Mouse (Mus musculus): ENCODE measurements at regions not wholly inside any gene's neighbourhood (a gene's known extent, or its start where the extent isn't known, plus 50 kb on each side); places are given as distances from the start of the nearest gene placed in this dataset.
"Not testable (repeated sequence)": the region's sequence is repeated elsewhere in the genome, so short reads cannot be mapped to it uniquely, and the experiment has no call there.

DNA sequence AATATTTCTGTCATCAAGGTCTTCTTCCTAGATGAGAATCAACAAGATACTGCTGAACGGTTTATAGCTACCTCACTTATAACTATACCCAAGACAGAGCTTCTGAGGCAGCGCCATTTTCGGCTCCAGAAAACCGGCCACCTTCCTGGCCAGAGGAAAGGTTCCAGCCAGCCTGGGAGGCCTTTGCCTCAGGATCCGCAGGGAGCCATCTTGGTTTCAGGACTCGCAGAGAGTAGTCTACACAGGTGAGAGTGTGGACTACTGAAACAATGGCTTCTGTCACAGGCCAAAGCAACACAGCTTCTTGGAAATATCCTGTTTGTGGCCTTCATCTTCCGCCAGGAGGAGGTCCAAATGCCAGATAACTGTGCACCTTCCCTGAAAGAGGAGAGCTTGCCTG, 447.5 kb downstream of the Kcnt2 start:
- Histone ChIP-seq H3K4me2 (ENCODE audit: low read depth, low read length) (no peak overlapping the region), H3K9ac (replicated peaks; ENCODE audit: low read depth, low read length) (no peak overlapping the region), H3K4me3 (ENCODE audit: low read depth, low read length) (no peak overlapping the region), H3K36me3 (ENCODE audit: control insufficient read depth, insufficient read depth, low read length) (no peaks in the 10 kb centered on the region), H3K9me3 (ENCODE audit: control insufficient read depth, low read length) (no peaks in the 10 kb centered on the region), H3K27ac (ENCODE audit: low read depth, low read length) (no peak overlapping the region), H3K4me1 (ENCODE audit: control insufficient read depth, insufficient read depth, low read length) (no peaks in the 10 kb centered on the region), H3K27me3 (ENCODE audit: control insufficient read depth, insufficient read depth, low read length) (no peaks in the 10 kb centered on the region)
- WGBS = 95% methylated on average over 7 of the region's 7 CpGs
- no peak for ATAC-seq (ENCODE audit: low read depth)

DNA sequence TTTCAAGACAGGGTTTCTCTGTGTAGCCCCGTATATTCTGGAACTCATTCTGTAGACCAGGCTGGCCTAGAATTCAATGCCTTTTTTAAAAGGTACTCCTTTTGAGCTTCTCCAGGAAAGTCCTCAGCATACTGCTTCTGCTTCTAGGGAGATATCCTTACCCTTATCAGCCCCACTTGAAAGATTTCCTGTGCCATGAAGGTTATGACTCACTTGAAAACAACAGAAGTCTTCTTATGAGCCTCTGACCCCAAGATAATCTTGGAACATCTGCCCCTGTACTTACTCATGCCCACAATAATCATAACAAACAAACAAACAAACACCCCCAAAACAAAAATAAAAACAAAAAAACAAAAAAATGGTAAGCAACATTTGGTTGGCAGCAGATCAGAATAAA, 484.2 kb downstream of the Kcnt2 start:
- Histone ChIP-seq H3K4me3 (ENCODE audit: low read depth, low read length) (no peak overlapping the region), H3K36me3 (ENCODE audit: control insufficient read depth, insufficient read depth, low read length) (no peaks in the 10 kb centered on the region), H3K27me3 (ENCODE audit: control insufficient read depth, insufficient read depth, low read length) (no peaks in the 10 kb centered on the region), H3K27ac (ENCODE audit: low read depth, low read length) (no peak overlapping the region), H3K9ac (replicated peaks; ENCODE audit: low read depth, low read length) (no peak overlapping the region), H3K4me2 (ENCODE audit: low read depth, low read length) (no peak overlapping the region), H3K9me3 (ENCODE audit: control insufficient read depth, low read length) (no peaks in the 10 kb centered on the region), H3K4me1 (ENCODE audit: control insufficient read depth, insufficient read depth, low read length) (no peaks in the 10 kb centered on the region)
- ATAC-seq (ENCODE audit: low read depth) = no peak
- 96% methylated on average over 1 of the region's 1 CpGs for WGBS

DNA sequence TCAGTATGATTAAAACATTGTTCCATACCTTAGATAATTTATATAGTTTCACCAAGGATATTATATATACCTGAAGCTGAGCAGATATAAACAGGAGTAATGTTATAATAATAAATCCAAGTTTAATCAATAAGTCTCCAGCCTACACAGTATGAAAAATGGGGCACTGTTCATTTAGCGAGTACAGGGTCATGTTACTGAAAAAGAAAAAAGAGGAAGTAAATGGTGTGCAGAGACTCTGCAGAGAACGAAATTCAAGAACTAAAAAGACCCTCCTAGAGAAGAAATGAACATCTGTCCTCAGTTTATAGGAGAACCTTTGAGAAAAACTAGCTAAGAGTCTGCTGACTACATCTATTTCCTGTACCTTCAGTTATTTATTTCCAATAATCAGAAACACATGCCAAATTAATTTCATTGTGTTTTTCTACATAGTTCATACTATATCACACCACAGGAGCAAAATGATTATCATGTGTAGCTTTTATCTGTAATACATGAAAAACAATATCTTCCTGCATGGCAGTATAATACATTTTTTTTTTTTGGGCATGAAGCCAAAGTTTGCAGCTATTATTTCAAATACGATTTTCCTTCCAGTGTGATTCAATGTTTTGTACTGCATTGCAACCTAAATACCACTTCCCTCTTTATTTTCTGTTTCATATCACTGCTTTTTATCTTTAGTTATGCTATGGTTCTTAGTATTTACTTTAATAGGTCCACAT, 493.2 kb downstream of the Kcnt2 start:
- no peaks in the 10 kb centered on the region for H3K4me1 ChIP-seq (ENCODE audit: control insufficient read depth, insufficient read depth, low read length)
- H3K36me3 ChIP-seq (ENCODE audit: control insufficient read depth, insufficient read depth, low read length) = no peaks in the 10 kb centered on the region
- H3K27ac ChIP-seq (ENCODE audit: low read depth, low read length) = no peak overlapping the region
- no peaks in the 10 kb centered on the region for H3K27me3 ChIP-seq (ENCODE audit: control insufficient read depth, insufficient read depth, low read length)
- no peaks in the 10 kb centered on the region for H3K9me3 ChIP-seq (ENCODE audit: control insufficient read depth, low read length)
- no peak overlapping the region for H3K4me3 ChIP-seq (ENCODE audit: low read depth, low read length)
- WGBS = 60% methylated on average over 3 of the region's 3 CpGs
- H3K4me2 ChIP-seq (ENCODE audit: low read depth, low read length) = no peak overlapping the region
- H3K9ac ChIP-seq (replicated peaks; ENCODE audit: low read depth, low read length) = no peak overlapping the region
- no peak for ATAC-seq (ENCODE audit: low read depth)

DNA sequence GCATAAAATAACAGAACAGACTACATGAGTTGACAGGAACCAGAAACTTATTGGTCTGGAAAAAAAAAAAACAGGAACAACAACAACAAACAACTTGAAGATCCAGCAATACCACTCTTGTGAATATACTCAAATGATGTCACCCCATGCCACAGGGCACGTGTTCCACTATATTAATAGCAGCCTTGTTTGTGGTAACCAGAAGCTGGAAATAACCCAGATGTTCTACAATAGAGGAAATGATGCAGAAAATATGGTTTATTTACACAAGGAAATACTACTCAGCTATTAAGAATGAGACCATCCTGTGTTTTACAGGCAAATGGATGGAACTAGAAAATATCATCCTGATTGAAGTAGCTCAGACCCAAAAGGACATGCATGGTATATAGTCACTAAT, 494.1 kb downstream of the Kcnt2 start:
- no peak overlapping the region for H3K4me3 ChIP-seq (ENCODE audit: low read depth, low read length)
- no peaks in the 10 kb centered on the region for H3K9me3 ChIP-seq (ENCODE audit: control insufficient read depth, low read length)
- H3K9ac ChIP-seq (replicated peaks; ENCODE audit: low read depth, low read length) = no peak overlapping the region
- no peak for ATAC-seq (ENCODE audit: low read depth)
- no peaks in the 10 kb centered on the region for H3K36me3 ChIP-seq (ENCODE audit: control insufficient read depth, insufficient read depth, low read length)
- H3K4me2 ChIP-seq (ENCODE audit: low read depth, low read length) = no peak overlapping the region
- H3K27me3 ChIP-seq (ENCODE audit: control insufficient read depth, insufficient read depth, low read length) = no peaks in the 10 kb centered on the region
- no peaks in the 10 kb centered on the region for H3K4me1 ChIP-seq (ENCODE audit: control insufficient read depth, insufficient read depth, low read length)
- 70% methylated on average over 1 of the region's 1 CpGs for WGBS
- H3K27ac ChIP-seq (ENCODE audit: low read depth, low read length) = no peak overlapping the region

DNA sequence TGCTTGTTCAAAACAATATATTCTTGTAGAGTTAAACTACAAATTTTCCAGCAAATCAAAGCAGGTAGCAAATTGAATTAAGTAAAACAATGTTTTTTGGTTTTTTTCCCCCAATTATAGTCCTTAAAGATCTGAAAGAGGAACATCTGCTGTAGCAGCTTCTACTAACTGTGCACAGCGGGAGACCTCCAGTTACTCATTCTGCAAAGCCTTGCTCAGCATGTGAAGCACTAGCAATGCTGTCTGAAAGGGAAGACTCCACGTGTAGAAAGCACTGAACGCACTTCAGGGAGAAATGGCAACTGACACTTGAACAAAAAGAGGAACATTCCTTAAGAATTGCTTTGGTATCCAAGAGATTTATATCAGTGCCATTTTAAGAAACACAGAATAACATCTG, 502.1 kb downstream of the Kcnt2 start:
- 5% methylated on average over 3 of the region's 3 CpGs for WGBS

DNA sequence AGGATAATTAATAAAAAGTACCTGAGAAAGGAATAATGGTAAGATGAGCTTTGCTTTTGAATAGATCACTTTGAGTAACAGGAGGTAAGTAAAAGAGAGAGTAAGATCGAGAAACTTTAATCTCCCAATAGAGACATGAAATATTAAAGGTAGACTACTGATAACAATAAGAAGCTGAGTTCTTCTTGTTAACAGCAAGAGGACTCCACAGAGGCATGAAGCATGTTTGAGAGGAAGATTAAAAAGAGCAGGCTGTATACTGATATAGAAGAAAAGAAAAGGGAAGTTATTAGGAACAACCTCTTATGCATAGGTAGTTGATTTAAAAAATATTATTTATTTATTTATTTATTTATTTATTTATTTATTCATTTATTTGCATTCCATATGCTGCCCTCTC, 519.9 kb downstream of the Kcnt2 start:
- no peak overlapping the region for H3K9ac ChIP-seq (replicated peaks; ENCODE audit: low read depth, low read length)
- no peak overlapping the region for H3K4me3 ChIP-seq (ENCODE audit: low read depth, low read length)
- H3K9me3 ChIP-seq (ENCODE audit: control insufficient read depth, low read length) = no peaks in the 10 kb centered on the region
- WGBS = 93% methylated on average over 1 of the region's 1 CpGs
- no peak for ATAC-seq (ENCODE audit: low read depth)
- H3K36me3 ChIP-seq (ENCODE audit: control insufficient read depth, insufficient read depth, low read length) = no peaks in the 10 kb centered on the region
- no peak overlapping the region for H3K4me2 ChIP-seq (ENCODE audit: low read depth, low read length)
- no peaks in the 10 kb centered on the region for H3K4me1 ChIP-seq (ENCODE audit: control insufficient read depth, insufficient read depth, low read length)
- no peak overlapping the region for H3K27ac ChIP-seq (ENCODE audit: low read depth, low read length)
- no peaks in the 10 kb centered on the region for H3K27me3 ChIP-seq (ENCODE audit: control insufficient read depth, insufficient read depth, low read length)

More for the DNA sequence above, 502.1 kb downstream of the Kcnt2 start:
- peak; percentile 76; the same call in 1 of the 2 replicates for ATAC-seq (ENCODE audit: low read depth)
- H3K9ac ChIP-seq (replicated peaks; ENCODE audit: low read depth, low read length) = no peak overlapping the region
- H3K9me3 ChIP-seq (ENCODE audit: control insufficient read depth, low read length) = no peaks in the 10 kb centered on the region
- H3K4me1 ChIP-seq (ENCODE audit: control insufficient read depth, insufficient read depth, low read length) = no peaks in the 10 kb centered on the region
- no peak overlapping the region for H3K4me3 ChIP-seq (ENCODE audit: low read depth, low read length)
- no peak overlapping the region for H3K4me2 ChIP-seq (ENCODE audit: low read depth, low read length)
- H3K27ac ChIP-seq (ENCODE audit: low read depth, low read length) = no peak overlapping the region
- no peaks in the 10 kb centered on the region for H3K36me3 ChIP-seq (ENCODE audit: control insufficient read depth, insufficient read depth, low read length)
- H3K27me3 ChIP-seq (ENCODE audit: control insufficient read depth, insufficient read depth, low read length) = no peaks in the 10 kb centered on the region

DNA sequence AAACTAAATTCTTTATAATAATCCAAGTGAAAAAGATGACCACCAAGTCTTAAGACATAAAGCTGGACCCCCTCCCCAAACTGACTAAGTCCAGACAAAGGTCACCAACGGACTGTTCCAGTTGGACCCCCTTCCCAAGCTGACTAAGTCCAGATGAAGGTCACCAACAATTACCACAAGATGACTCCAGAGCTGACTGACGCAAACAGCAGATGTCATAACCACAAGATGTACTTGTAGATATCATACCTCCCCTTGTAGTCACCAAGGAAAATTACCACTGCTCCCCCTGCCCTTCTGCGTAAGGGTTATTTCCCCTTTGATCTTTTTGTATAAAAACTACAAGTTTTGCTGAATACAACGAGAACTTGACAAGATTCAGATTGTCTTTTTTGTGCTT, 527.8 kb downstream of the Kcnt2 start:
- WGBS = 87% methylated on average over 4 of the region's 4 CpGs
- not testable (repeated sequence) for H3K9ac ChIP-seq (replicated peaks; ENCODE audit: low read depth, low read length); H3K36me3 ChIP-seq (ENCODE audit: control insufficient read depth, insufficient read depth, low read length); H3K4me3 ChIP-seq (ENCODE audit: low read depth, low read length); H3K27ac ChIP-seq (ENCODE audit: low read depth, low read length); ATAC-seq (ENCODE audit: low read depth); H3K4me2 ChIP-seq (ENCODE audit: low read depth, low read length); H3K4me1 ChIP-seq (ENCODE audit: control insufficient read depth, insufficient read depth, low read length); H3K9me3 ChIP-seq (ENCODE audit: control insufficient read depth, low read length); H3K27me3 ChIP-seq (ENCODE audit: control insufficient read depth, insufficient read depth, low read length)

DNA sequence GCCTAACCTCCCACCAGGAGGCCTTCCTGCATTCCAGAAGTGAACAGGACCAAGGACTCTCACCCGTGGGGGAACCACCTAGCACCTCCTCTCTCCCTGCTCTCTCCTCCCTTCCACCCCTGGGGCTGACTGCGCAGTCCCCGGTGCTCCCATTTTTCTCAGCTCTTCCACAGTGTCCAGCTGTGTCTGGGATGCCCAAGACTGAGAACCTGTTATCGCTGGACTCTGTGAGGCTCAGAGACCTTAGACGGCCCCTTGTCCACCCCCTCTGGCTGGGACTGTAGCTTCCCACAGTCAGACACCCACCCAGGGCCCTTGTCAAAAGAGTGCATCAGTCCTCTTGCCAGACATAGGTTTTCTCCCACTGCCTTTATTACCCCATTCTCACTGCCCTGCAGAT, 564.2 kb downstream of the Kcnt2 start:
- ATAC-seq (ENCODE audit: low read depth) = no peak
- 83% methylated on average over 5 of the region's 5 CpGs for WGBS
- no peaks in the 10 kb centered on the region for H3K27me3 ChIP-seq (ENCODE audit: control insufficient read depth, insufficient read depth, low read length)

DNA sequence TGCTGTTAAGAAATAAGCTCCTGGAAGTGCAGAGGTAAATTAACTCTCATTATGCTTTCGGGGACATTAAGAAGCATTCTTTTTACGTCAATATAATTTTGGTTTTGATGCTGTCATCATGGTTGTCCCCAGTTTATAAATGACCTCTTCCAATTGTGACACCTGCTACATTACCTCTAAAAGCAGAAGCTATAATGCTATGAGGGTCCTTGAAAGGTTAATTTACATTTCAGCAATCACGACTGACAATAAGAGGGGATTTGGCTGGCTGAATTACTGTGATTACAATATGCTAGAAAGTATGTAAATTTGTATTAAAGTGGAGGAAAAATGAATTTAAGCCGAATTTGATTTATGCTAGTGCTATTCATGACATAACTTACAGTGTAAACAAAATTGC, 592.8 kb downstream of the Kcnt2 start:
- no peak overlapping the region for H3K4me3 ChIP-seq (ENCODE audit: low read depth, low read length)
- ATAC-seq (ENCODE audit: low read depth) = no peak
- no peak overlapping the region for H3K27ac ChIP-seq (ENCODE audit: low read depth, low read length)
- no peaks in the 10 kb centered on the region for H3K36me3 ChIP-seq (ENCODE audit: control insufficient read depth, insufficient read depth, low read length)
- H3K9ac ChIP-seq (replicated peaks; ENCODE audit: low read depth, low read length) = no peak overlapping the region
- WGBS = 76% methylated on average over 4 of the region's 4 CpGs
- no peaks in the 10 kb centered on the region for H3K27me3 ChIP-seq (ENCODE audit: control insufficient read depth, insufficient read depth, low read length)
- no peak overlapping the region for H3K4me2 ChIP-seq (ENCODE audit: low read depth, low read length)
- H3K9me3 ChIP-seq (ENCODE audit: control insufficient read depth, low read length) = no peaks in the 10 kb centered on the region
- H3K4me1 ChIP-seq (ENCODE audit: control insufficient read depth, insufficient read depth, low read length) = no peaks in the 10 kb centered on the region

More for the DNA sequence above, 564.2 kb downstream of the Kcnt2 start:
- H3K4me3 ChIP-seq (ENCODE audit: low read depth, low read length) = no peak overlapping the region
- H3K27ac ChIP-seq (ENCODE audit: low read depth, low read length) = no peak overlapping the region
- H3K36me3 ChIP-seq (ENCODE audit: control insufficient read depth, insufficient read depth, low read length) = no peaks in the 10 kb centered on the region
- H3K9me3 ChIP-seq (ENCODE audit: control insufficient read depth, low read length) = no peaks in the 10 kb centered on the region
- H3K4me2 ChIP-seq (ENCODE audit: low read depth, low read length) = no peak overlapping the region
- H3K9ac ChIP-seq (replicated peaks; ENCODE audit: low read depth, low read length) = no peak overlapping the region
- H3K4me1 ChIP-seq (ENCODE audit: control insufficient read depth, insufficient read depth, low read length) = no peaks in the 10 kb centered on the region
